14 mouse cellular contexts compared by ENCODE assay signal in the genomic region with DNA sequence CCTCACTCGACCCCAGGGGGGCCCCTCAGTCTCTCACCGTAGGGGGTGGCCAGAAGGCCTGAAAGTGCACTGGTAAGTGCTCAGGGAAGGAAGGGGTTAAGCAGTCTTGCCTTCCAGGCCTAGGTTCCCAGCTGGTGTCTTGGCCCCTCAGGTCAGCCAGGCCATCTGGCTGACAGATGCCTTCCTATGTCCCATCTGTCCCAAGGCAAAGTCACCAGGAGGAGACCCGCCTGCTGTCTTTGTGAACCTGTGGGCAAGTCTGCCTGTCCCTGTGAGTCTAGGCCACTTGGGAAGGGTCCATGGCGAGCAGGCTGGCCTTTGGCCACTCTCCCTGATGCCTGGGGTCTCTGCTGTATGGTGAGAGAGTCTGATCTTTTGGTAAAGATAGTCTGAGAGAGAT. TPM values are rescaled to one million over a fixed set of nuclear protein-coding genes. Genes with fewer than 3 reads are reported as not detected.
A peak's percentile ranks its signal among the peaks of the same experiment; 100 is the strongest.
DNase-seq lines count a peak whose midpoint lies in the region; ATAC-seq and TF ChIP-seq lines count a peak whose summit lies in the region.
"Had no signal": no experiment of that assay in that cellular context is flagged by ENCODE, and none has a peak within 500 bp of the region (broad histone marks: within the 10 kb centered on the region; RNA-seq: fewer than 3 reads in every experiment).

No protein-coding gene starts in this region.

- intact Hi-C loops in heart, postnatal 10 days (cut with DNase I): no loop called here

- H3K9me3 ChIP-seq in heart, embryonic 10.5 days: no peaks in the 10 kb centered on the region
- H3K9me3 ChIP-seq in embryonic facial prominence, embryonic 13.5 days: no peaks in the 10 kb centered on the region
- H3K9me3 ChIP-seq: stomach, embryonic 15.5 days had no signal

- no peak for DNase-seq in heart, embryonic 10.5 days (ENCODE audit: low spot score)
- no peak for DNase-seq in heart, postnatal 10 days
- peak; percentile 95 for DNase-seq in cerebellum, adult 11-12 months
- no peak for DNase-seq in layer of hippocampus, postnatal 10 days (ENCODE audit: low spot score in 2 of 2)
- no peak for DNase-seq in urinary bladder, postnatal 25 days (ENCODE audit: low spot score)
- DNase-seq in MN1 (ENCODE audit: low spot score): no peak
- DNase-seq: B cell, adult 2 months; kidney, adult 18-20 months had no signal

- H3K9ac ChIP-seq in embryonic facial prominence, embryonic 13.5 days: no peak overlapping the region
- H3K9ac ChIP-seq: stomach, embryonic 15.5 days had no signal

- H3ac ChIP-seq in myocyte (ENCODE audit: control insufficient read depth, insufficient read length): no peak overlapping the region

- no peak for TF ChIP-seq POLR2A in myocyte (IDR thresholded peaks at IDR 0.05; ENCODE audit: insufficient read length, low read depth)

- H3K27ac ChIP-seq in heart, embryonic 10.5 days: 0 out of 2 replicates have a peak overlapping the region, but pooled peaks have one; percentile 1
- H3K27ac ChIP-seq in embryonic facial prominence, embryonic 13.5 days: 0 out of 2 replicates have a peak overlapping the region, but pooled peaks have one; percentile 23
- H3K27ac ChIP-seq: stomach, embryonic 15.5 days had no signal

- H3K4me1 ChIP-seq in heart, embryonic 10.5 days: peaks cover 77% of the 10 kb centered on the region
- peaks cover 57% of the 10 kb centered on the region for H3K4me1 ChIP-seq in embryonic facial prominence, embryonic 13.5 days

- H3K4me2 ChIP-seq in embryonic facial prominence, embryonic 13.5 days: no peak overlapping the region
- no peak overlapping the region for H3K4me2 ChIP-seq in myocyte (ENCODE audit: low read depth)
- H3K4me2 ChIP-seq: stomach, embryonic 15.5 days had no signal

- H3K4me3 ChIP-seq in heart, embryonic 10.5 days: no peak overlapping the region
- no peak overlapping the region for H3K4me3 ChIP-seq in embryonic facial prominence, embryonic 13.5 days
- H3K4me3 ChIP-seq in myocyte: no peak overlapping the region
- H3K4me3 ChIP-seq: stomach, embryonic 15.5 days had no signal

- H3K36me3 ChIP-seq in heart, embryonic 10.5 days: no peaks in the 10 kb centered on the region
- no peaks in the 10 kb centered on the region for H3K36me3 ChIP-seq in embryonic facial prominence, embryonic 13.5 days
- no peaks in the 10 kb centered on the region for H3K36me3 ChIP-seq in myocyte (ENCODE audit: control insufficient read depth, insufficient read depth)
- H3K36me3 ChIP-seq: stomach, embryonic 15.5 days had no signal

- WGBS in heart, embryonic 10.5 days: 52% methylated on average over 4 of the region's 4 CpGs
- 34% methylated on average over 4 of the region's 4 CpGs for WGBS in embryonic facial prominence, embryonic 13.5 days

- no peaks in the 10 kb centered on the region for H3K27me3 ChIP-seq in heart, embryonic 10.5 days (ENCODE audit: insufficient read depth, poor library complexity, severe bottlenecking)
- H3K27me3 ChIP-seq in embryonic facial prominence, embryonic 13.5 days: no peaks in the 10 kb centered on the region
- no peaks in the 10 kb centered on the region for H3K27me3 ChIP-seq in myocyte (ENCODE audit: control insufficient read depth, insufficient read depth, insufficient read length)
- H3K27me3 ChIP-seq: stomach, embryonic 15.5 days had no signal

- ATAC-seq in embryonic facial prominence, embryonic 13.5 days (ENCODE audit: insufficient number of reproducible peaks, insufficient read depth, low FRiP score, low TSS enrichment, low read depth): no peak
- ATAC-seq: lung, postnatal 0 days had no signal

- H3K79me2 ChIP-seq in myocyte (ENCODE audit: control insufficient read depth, insufficient read depth): peaks cover 92% of the 10 kb centered on the region

TF ChIP-seq in myocyte, 11 proteins besides CTCF, POLR2A, EP300 and RAD21:
- TF ChIP-seq MAX (IDR thresholded peaks at IDR 0.05; ENCODE audit: low read depth): no peak
- peak in 1 of 3 experiments; percentile 84 for TF ChIP-seq MYOG (IDR thresholded peaks at IDR 0.05; ENCODE audit: control insufficient read depth in 1 of 3, insufficient read depth in 1 of 3, insufficient read length in 2 of 3, low read depth in 2 of 3)
- peak; percentile 25 for TF ChIP-seq TCF3 (IDR thresholded peaks at IDR 0.05; ENCODE audit: insufficient read length, low read depth)
- TF ChIP-seq MYOD1 (IDR thresholded peaks at IDR 0.05; ENCODE audit: control insufficient read depth in 1 of 3, insufficient read length in 2 of 3, low read depth in 2 of 3): peak in 2 of 3 experiments; percentile 36 to 50

RNA-seq across cellular contexts. Expression of a gene that starts 12.5 kb away (rescaled TPM):
- not detected in 2 replicates for polyA plus RNA-seq in heart, embryonic 10.5 days (2016; fragmentation: Nextera tagmentation; extraction: Ambion mirVana)
- total RNA-seq in heart, postnatal 10 days (2021): not detected
- not detected in 2 replicates for polyA plus RNA-seq in embryonic facial prominence, embryonic 13.5 days (2015; fragmentation: Nextera tagmentation; extraction: Ambion mirVana)
- polyA plus RNA-seq in myocyte (2012; fragmentation: generic; extraction: Trizol): 0.06 TPM
- not detected for total RNA-seq in layer of hippocampus, postnatal 10 days (2021)
- total RNA-seq: adrenal gland, postnatal 4 days; heart, adult 8-10 months had no signal
- polyA plus RNA-seq: lung, postnatal 0 days; stomach, embryonic 15.5 days had no signal

RNA-seq across cellular contexts. Expression of a gene that starts 32.2 kb away (rescaled TPM):
- 28.0 and 28.3 TPM in 2 replicates for polyA plus RNA-seq in heart, embryonic 10.5 days (2016; fragmentation: Nextera tagmentation; extraction: Ambion mirVana)
- 10 to 100 TPM; 15.6 to 15.7 TPM for total RNA-seq in heart, postnatal 10 days (2021)
- 29.5 and 29.6 TPM in 2 replicates for polyA plus RNA-seq in embryonic facial prominence, embryonic 13.5 days (2015; fragmentation: Nextera tagmentation; extraction: Ambion mirVana)
- 12.0 TPM for polyA plus RNA-seq in myocyte (2012; fragmentation: generic; extraction: Trizol)
- 10 to 100 TPM; 20.9 to 21.4 TPM for total RNA-seq in layer of hippocampus, postnatal 10 days (2021)
